ENCODE assay signal across 9 mouse cellular contexts in the genomic region with DNA sequence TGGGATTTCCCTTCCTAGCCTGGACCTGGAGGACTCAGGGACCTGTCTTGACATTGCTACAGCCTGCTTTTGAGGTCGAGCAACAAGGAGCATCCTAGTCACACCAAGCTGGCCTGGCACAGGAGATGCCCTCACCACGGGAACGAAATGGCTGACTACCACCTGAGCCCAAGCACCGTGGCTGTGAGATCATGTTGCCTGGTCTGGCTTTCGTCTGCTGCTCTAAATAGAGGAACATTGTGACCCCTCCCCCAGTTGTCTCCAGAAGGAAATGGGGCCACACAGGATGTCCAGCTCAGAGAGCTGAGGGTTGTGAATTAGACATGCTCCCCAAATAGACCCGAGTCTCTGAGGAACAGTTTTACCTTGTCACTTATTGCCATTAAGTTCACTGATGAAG.
DNase-seq lines count a peak whose midpoint lies in the region; ATAC-seq and TF ChIP-seq lines count a peak whose summit lies in the region.
"Had no signal": no experiment of that assay in that cellular context is flagged by ENCODE, and none has a peak within 500 bp of the region (broad histone marks: within the 10 kb centered on the region; RNA-seq: fewer than 3 reads in every experiment).

No protein-coding gene starts in this region.

- no peak overlapping the region for H3K4me2 ChIP-seq in liver, embryonic 13.5 days
- H3K4me2 ChIP-seq in liver, postnatal 0 days (ENCODE audit: low read depth, low read length), result no peak overlapping the region
- H3K4me2 ChIP-seq in heart, embryonic 11.5 days, result no peak overlapping the region
- no peak overlapping the region for H3K4me2 ChIP-seq in forebrain, embryonic 16.5 days (ENCODE audit: low read length)

- DNase-seq in adrenal gland, postnatal 10 days, result peak; percentile 19
- no peak for DNase-seq in adrenal gland, postnatal 4 days (ENCODE audit: low spot score in 2 of 2)
- no peak for DNase-seq in liver, embryonic 13.5 days
- no peak for DNase-seq in liver, postnatal 0 days
- no peak for DNase-seq in frontal cortex, postnatal 25 days (ENCODE audit: low spot score in 2 of 2)
- DNase-seq: cerebellum, postnatal 25 days had no signal

- no peaks in the 10 kb centered on the region for H3K9me3 ChIP-seq in liver, embryonic 13.5 days (replicated peaks)
- H3K9me3 ChIP-seq in liver, postnatal 0 days (ENCODE audit: low read length), result no peaks in the 10 kb centered on the region
- no peaks in the 10 kb centered on the region for H3K9me3 ChIP-seq in heart, embryonic 11.5 days (replicated peaks; ENCODE audit: control insufficient read depth, low read length)
- H3K9me3 ChIP-seq in forebrain, embryonic 16.5 days (ENCODE audit: control insufficient read depth, low read length), result no peaks in the 10 kb centered on the region

- H3K4me3 ChIP-seq in liver, embryonic 13.5 days (replicated peaks), result no peak overlapping the region
- no peak overlapping the region for H3K4me3 ChIP-seq in liver, postnatal 0 days (ENCODE audit: low read depth, low read length)
- H3K4me3 ChIP-seq in heart, embryonic 11.5 days (ENCODE audit: low read depth, low read length), result no peak overlapping the region
- H3K4me3 ChIP-seq in forebrain, embryonic 16.5 days (replicated peaks; ENCODE audit: low read length), result no peak overlapping the region

- H3K27me3 ChIP-seq in liver, embryonic 13.5 days, result no peaks in the 10 kb centered on the region
- H3K27me3 ChIP-seq in liver, postnatal 0 days (ENCODE audit: insufficient read depth, low read length), result no peaks in the 10 kb centered on the region
- H3K27me3 ChIP-seq in heart, embryonic 11.5 days (ENCODE audit: control insufficient read depth, insufficient read depth, low read length), result no peaks in the 10 kb centered on the region
- H3K27me3 ChIP-seq in forebrain, embryonic 16.5 days (replicated peaks; ENCODE audit: control insufficient read depth, insufficient read depth, low read length), result no peaks in the 10 kb centered on the region

- H3K36me3 ChIP-seq in liver, embryonic 13.5 days, result no peaks in the 10 kb centered on the region
- no peaks in the 10 kb centered on the region for H3K36me3 ChIP-seq in liver, postnatal 0 days (replicated peaks; ENCODE audit: insufficient read depth, low read length)
- no peaks in the 10 kb centered on the region for H3K36me3 ChIP-seq in heart, embryonic 11.5 days (ENCODE audit: control insufficient read depth, insufficient read depth, low read length)
- no peaks in the 10 kb centered on the region for H3K36me3 ChIP-seq in forebrain, embryonic 16.5 days (ENCODE audit: control insufficient read depth, insufficient read depth)

- H3K27ac ChIP-seq in liver, embryonic 13.5 days, result peak overlapping the region; percentile 41; the same call in 1 of the 2 replicates
- no peak overlapping the region for H3K27ac ChIP-seq in liver, postnatal 0 days (ENCODE audit: low read depth)
- peak overlapping the region; percentile 93 for H3K27ac ChIP-seq in heart, embryonic 11.5 days (ENCODE audit: low read depth, low read length)
- no peak overlapping the region for H3K27ac ChIP-seq in forebrain, embryonic 16.5 days (ENCODE audit: low read length)

- TF ChIP-seq EP300 in liver, postnatal 0 days (IDR thresholded peaks at IDR 0.05; ENCODE audit: low read depth), result no peak

- no peak overlapping the region for H3K9ac ChIP-seq in liver, embryonic 13.5 days
- H3K9ac ChIP-seq in liver, postnatal 0 days (replicated peaks), result no peak overlapping the region
- no peak overlapping the region for H3K9ac ChIP-seq in heart, embryonic 11.5 days (ENCODE audit: low read depth, low read length)
- H3K9ac ChIP-seq in forebrain, embryonic 16.5 days (replicated peaks; ENCODE audit: low read depth, low read length), result no peak overlapping the region

- no peaks in the 10 kb centered on the region for H3K4me1 ChIP-seq in liver, embryonic 13.5 days (replicated peaks)
- H3K4me1 ChIP-seq in liver, postnatal 0 days (ENCODE audit: insufficient read depth), result peaks cover 4% of the 10 kb centered on the region; the same call in 1 of the 2 replicates
- peaks cover 15% of the 10 kb centered on the region for H3K4me1 ChIP-seq in heart, embryonic 11.5 days (ENCODE audit: control insufficient read depth, insufficient read depth, low read length)
- no peaks in the 10 kb centered on the region; the same call in 1 of the 2 replicates for H3K4me1 ChIP-seq in forebrain, embryonic 16.5 days (replicated peaks; ENCODE audit: control insufficient read depth, insufficient read depth, low read length)

- 16% methylated on average over 6 of the region's 6 CpGs for WGBS in liver, embryonic 13.5 days (ENCODE audit: insufficient replicate concordance)
- 32% methylated on average over 6 of the region's 6 CpGs for WGBS in liver, postnatal 0 days (ENCODE audit: insufficient replicate concordance)
- 30% methylated on average over 6 of the region's 6 CpGs for WGBS in heart, embryonic 11.5 days (ENCODE audit: insufficient replicate concordance)
- WGBS in forebrain, embryonic 16.5 days, result 76% methylated on average over 6 of the region's 6 CpGs

- no peak for ATAC-seq in liver, embryonic 13.5 days (ENCODE audit: low read depth)
- no peak for ATAC-seq in liver, postnatal 0 days
- ATAC-seq in heart, embryonic 11.5 days (replicated peaks; ENCODE audit: insufficient number of reproducible peaks, low FRiP score, low TSS enrichment), result no peak
- peak; percentile 43 for ATAC-seq in megakaryocyte, adult 5-6 weeks (ENCODE audit: poor library complexity, severe bottlenecking)
- no peak for ATAC-seq in forebrain, embryonic 16.5 days

- TF ChIP-seq CTCF in liver, postnatal 0 days (IDR thresholded peaks at IDR 0.05; ENCODE audit: low read depth), result no peak

Comparison
In these comparisons a context has a peak if more than half of its experiments do, and no peak if none do; other contexts are left out.
1. H3K27ac ChIP-seq: peak in liver, embryonic 13.5 days (single experiment) and heart, embryonic 11.5 days (single experiment); none in liver, postnatal 0 days (single experiment) and forebrain, embryonic 16.5 days (single experiment).